Mouse (Mus musculus): ENCODE data around the gene Mmp12. TPM values are rescaled to one million over a fixed set of nuclear protein-coding genes. Genes with fewer than 3 reads are reported as not detected.
"Not testable (repeated sequence)": the region's sequence is repeated elsewhere in the genome, so short reads cannot be mapped to it uniquely, and the experiment has no call there.

Mmp12 gene
- polyA plus RNA-seq (2015; fragmentation: Nextera tagmentation; extraction: Ambion mirVana) = 0.34 TPM in 1 of 2 replicates, not detected in the other

DNA sequence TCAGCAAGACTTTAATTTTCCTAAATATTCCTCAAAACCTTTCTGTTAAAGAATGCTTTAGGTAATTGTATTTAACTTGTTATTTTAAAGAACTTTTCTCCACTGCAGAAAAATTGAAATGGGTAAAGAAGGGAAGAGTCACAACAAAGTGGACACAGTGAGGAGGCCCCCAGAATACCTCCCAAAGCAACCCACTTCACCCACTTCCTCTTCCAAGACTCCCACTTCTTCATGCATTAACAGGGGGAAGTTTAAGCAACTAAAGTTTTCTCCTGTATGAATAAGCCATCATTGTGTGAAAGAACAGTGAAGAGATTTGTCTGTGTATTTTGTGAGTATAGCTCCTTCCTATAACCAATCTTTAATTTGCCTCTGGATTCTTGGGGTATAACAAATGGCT, at the start of gene Mmp12:
TSS of gene Mmp12 (plus strand) at position 275 of the 400 bp plus-strand sequence.
- H3K4me1 ChIP-seq (ENCODE audit: control insufficient read depth, insufficient read depth, low read length) = no peaks in the 10 kb centered on the region
- H3K36me3 ChIP-seq (ENCODE audit: control insufficient read depth, insufficient read depth, low read length) = no peaks in the 10 kb centered on the region
- no peaks in the 10 kb centered on the region for H3K9me3 ChIP-seq (replicated peaks; ENCODE audit: control insufficient read depth, low read length)
- H3K27me3 ChIP-seq (ENCODE audit: control insufficient read depth, insufficient read depth, low read length) = no peaks in the 10 kb centered on the region
- H3K4me3 ChIP-seq (replicated peaks; ENCODE audit: low read length) = no peak within 1 kb of the TSS
- no peak within 1 kb of the TSS for H3K27ac ChIP-seq (ENCODE audit: low read length)
- no peak for ATAC-seq (ENCODE audit: insufficient read depth, low FRiP score)
- H3K4me2 ChIP-seq (ENCODE audit: low read depth, low read length) = no peak within 1 kb of the TSS
- H3K9ac ChIP-seq (ENCODE audit: low read length) = no peak within 1 kb of the TSS

DNA sequence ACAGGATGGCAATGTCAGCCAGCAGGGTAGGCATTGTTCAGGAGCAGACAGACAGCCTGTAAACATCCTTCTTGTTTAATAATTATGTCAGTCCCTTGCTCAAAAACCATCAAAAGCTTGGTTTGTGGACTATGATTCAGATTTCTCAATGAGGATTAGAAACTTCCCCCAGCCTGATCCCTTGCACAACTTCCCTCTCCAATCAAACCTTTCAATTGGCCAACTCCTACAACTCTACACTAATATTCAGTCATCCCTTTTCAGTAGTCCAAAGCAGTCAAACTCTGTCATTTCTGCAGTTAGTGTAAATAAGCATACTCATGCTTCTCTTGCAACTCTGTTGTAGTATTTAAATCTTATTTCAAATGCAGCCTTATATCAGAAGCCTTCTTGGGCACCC, 12.3 kb upstream of the Mmp12 start:
- H3K9ac ChIP-seq (ENCODE audit: low read length) = no peak overlapping the region
- no peak overlapping the region for H3K4me3 ChIP-seq (replicated peaks; ENCODE audit: low read length)
- no peak overlapping the region for H3K4me2 ChIP-seq (ENCODE audit: low read depth, low read length)
- ATAC-seq (ENCODE audit: insufficient read depth, low FRiP score) = no peak
- H3K27me3 ChIP-seq (ENCODE audit: control insufficient read depth, insufficient read depth, low read length) = no peaks in the 10 kb centered on the region
- H3K36me3 ChIP-seq (ENCODE audit: control insufficient read depth, insufficient read depth, low read length) = no peaks in the 10 kb centered on the region
- H3K4me1 ChIP-seq (ENCODE audit: control insufficient read depth, insufficient read depth, low read length) = no peaks in the 10 kb centered on the region
- H3K27ac ChIP-seq (ENCODE audit: low read length) = no peak overlapping the region
- no peaks in the 10 kb centered on the region for H3K9me3 ChIP-seq (replicated peaks; ENCODE audit: control insufficient read depth, low read length)

GRCm38 (mm10) chr9:7335766-7336680, 8.2 kb upstream of the Mmp12 start:
- no peaks in the 10 kb centered on the region for H3K4me1 ChIP-seq (ENCODE audit: control insufficient read depth, insufficient read depth, low read length)
- 70% methylated on average over 5 of the region's 6 CpGs for WGBS

DNA sequence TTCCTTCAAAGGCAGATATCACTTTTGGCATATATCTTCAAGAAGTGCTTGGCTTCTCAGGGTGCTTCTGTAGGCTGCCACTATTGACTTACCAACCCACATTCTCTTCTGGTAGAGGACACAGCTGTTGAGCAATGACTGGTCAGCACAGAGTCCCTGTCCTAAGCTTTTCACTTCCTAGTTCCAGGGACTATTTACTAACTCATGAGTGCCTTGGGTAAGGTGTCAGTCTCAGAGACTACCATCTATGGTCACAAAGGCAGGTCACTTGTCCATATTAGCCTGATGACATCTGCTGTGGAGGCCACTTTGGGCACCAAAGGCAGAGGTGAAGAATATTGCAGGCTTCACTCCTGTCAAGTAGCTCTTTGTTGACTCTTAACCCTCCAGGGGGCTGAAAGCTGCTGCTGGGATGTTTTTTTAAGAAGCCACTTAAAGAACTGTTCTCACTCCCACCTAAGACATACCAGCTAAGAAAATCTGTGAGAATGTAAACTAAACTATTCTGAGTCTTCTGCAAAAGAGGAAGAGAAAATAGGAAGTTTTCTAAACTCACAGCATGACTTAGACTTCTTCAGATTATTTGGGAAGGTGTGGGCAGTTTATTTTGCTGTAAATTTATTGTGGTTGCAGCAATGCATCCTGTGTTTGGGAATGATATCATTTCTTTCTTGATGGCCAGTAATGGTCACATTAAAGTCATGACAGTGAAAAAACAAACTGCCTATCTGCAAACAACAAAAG, 7.3 kb upstream of the Mmp12 start:
- no peaks in the 10 kb centered on the region for H3K9me3 ChIP-seq (replicated peaks; ENCODE audit: control insufficient read depth, low read length)
- no peak overlapping the region for H3K4me2 ChIP-seq (ENCODE audit: low read depth, low read length)
- no peak for ATAC-seq (ENCODE audit: insufficient read depth, low FRiP score)

More at GRCm38 (mm10) chr9:7335766-7336680, 8.2 kb upstream of the Mmp12 start:
- H3K36me3 ChIP-seq (ENCODE audit: control insufficient read depth, insufficient read depth, low read length) = no peaks in the 10 kb centered on the region
- no peaks in the 10 kb centered on the region for H3K27me3 ChIP-seq (ENCODE audit: control insufficient read depth, insufficient read depth, low read length)
- no peak overlapping the region for H3K4me3 ChIP-seq (replicated peaks; ENCODE audit: low read length)
- no peaks in the 10 kb centered on the region for H3K9me3 ChIP-seq (replicated peaks; ENCODE audit: control insufficient read depth, low read length)
- no peak for ATAC-seq (ENCODE audit: insufficient read depth, low FRiP score)
- H3K9ac ChIP-seq (ENCODE audit: low read length) = no peak overlapping the region
- no peak overlapping the region for H3K4me2 ChIP-seq (ENCODE audit: low read depth, low read length)
- H3K27ac ChIP-seq (ENCODE audit: low read length) = no peak overlapping the region

GRCm38 (mm10) chr9:7345513-7345912, 1.3 kb downstream of the Mmp12 start:
- H3K9me3 ChIP-seq (replicated peaks; ENCODE audit: control insufficient read depth, low read length) = no peaks in the 10 kb centered on the region
- no peak overlapping the region for H3K4me3 ChIP-seq (replicated peaks; ENCODE audit: low read length)
- 89% methylated on average over 2 of the region's 2 CpGs for WGBS
- H3K4me2 ChIP-seq (ENCODE audit: low read depth, low read length) = no peak overlapping the region
- no peaks in the 10 kb centered on the region for H3K27me3 ChIP-seq (ENCODE audit: control insufficient read depth, insufficient read depth, low read length)
- no peaks in the 10 kb centered on the region for H3K36me3 ChIP-seq (ENCODE audit: control insufficient read depth, insufficient read depth, low read length)
- no peak overlapping the region for H3K9ac ChIP-seq (ENCODE audit: low read length)
- ATAC-seq (ENCODE audit: insufficient read depth, low FRiP score) = no peak
- no peak overlapping the region for H3K27ac ChIP-seq (ENCODE audit: low read length)
- no peaks in the 10 kb centered on the region for H3K4me1 ChIP-seq (ENCODE audit: control insufficient read depth, insufficient read depth, low read length)

More for the DNA sequence above, 7.3 kb upstream of the Mmp12 start:
- Histone ChIP-seq H3K9ac (ENCODE audit: low read length) (no peak overlapping the region), H3K27me3 (ENCODE audit: control insufficient read depth, insufficient read depth, low read length) (no peaks in the 10 kb centered on the region), H3K36me3 (ENCODE audit: control insufficient read depth, insufficient read depth, low read length) (no peaks in the 10 kb centered on the region), H3K4me1 (ENCODE audit: control insufficient read depth, insufficient read depth, low read length) (no peaks in the 10 kb centered on the region), H3K4me3 (replicated peaks; ENCODE audit: low read length) (no peak overlapping the region), H3K27ac (ENCODE audit: low read length) (no peak overlapping the region)

- no peak for ATAC-seq (ENCODE audit: insufficient read depth, low FRiP score)
Measured at GRCm38 (mm10) chr9:7354535-7354934, 10.4 kb downstream of the Mmp12 start.

DNA sequence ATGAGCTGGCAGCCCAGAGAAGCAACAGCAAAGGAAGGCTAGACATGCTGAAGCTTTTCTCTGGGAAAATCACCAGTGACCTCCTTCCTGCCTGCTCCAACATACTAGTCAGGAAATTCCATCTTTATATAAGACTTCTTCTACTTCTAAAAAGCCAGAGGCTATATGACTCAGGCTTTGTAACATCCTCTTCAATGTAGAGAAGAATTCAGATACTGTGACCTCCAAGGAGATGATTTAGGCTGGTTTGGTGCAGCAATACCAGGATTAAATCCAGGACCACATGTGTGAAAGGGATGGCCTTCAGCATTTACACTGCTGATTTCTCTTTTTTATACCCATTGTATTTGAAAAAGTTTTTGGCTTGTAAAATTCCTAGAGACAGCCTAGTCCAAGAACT, 43.8 kb downstream of the Mmp12 start, which contains the start of gene Mmp1b:
TSS of gene Mmp1b (minus strand) at position 101 of the 400 bp plus-strand sequence.
- no peak within 1 kb of the TSS for H3K9ac ChIP-seq (ENCODE audit: low read length)
- no peaks in the 10 kb centered on the region; the same call in 1 of the 2 replicates for H3K9me3 ChIP-seq (replicated peaks; ENCODE audit: control insufficient read depth, low read length)
- H3K4me2 ChIP-seq (ENCODE audit: low read depth, low read length) = no peak within 1 kb of the TSS
- ATAC-seq (ENCODE audit: insufficient read depth, low FRiP score) = no peak
- H3K4me3 ChIP-seq (replicated peaks; ENCODE audit: low read length) = no peak within 1 kb of the TSS
- no peak within 1 kb of the TSS for H3K27ac ChIP-seq (ENCODE audit: low read length)
- H3K4me1 ChIP-seq (ENCODE audit: control insufficient read depth, insufficient read depth, low read length) = no peaks in the 10 kb centered on the region
- H3K27me3 ChIP-seq (ENCODE audit: control insufficient read depth, insufficient read depth, low read length) = no peaks in the 10 kb centered on the region
- no peaks in the 10 kb centered on the region for H3K36me3 ChIP-seq (ENCODE audit: control insufficient read depth, insufficient read depth, low read length)

More at GRCm38 (mm10) chr9:7354535-7354934, 10.4 kb downstream of the Mmp12 start:
- no peak overlapping the region for H3K4me2 ChIP-seq (ENCODE audit: low read depth, low read length)
- no peak overlapping the region for H3K4me3 ChIP-seq (replicated peaks; ENCODE audit: low read length)
- no peak overlapping the region for H3K9ac ChIP-seq (ENCODE audit: low read length)
- WGBS = 66% methylated on average over 3 of the region's 3 CpGs
- no peaks in the 10 kb centered on the region for H3K36me3 ChIP-seq (ENCODE audit: control insufficient read depth, insufficient read depth, low read length)
- H3K4me1 ChIP-seq (ENCODE audit: control insufficient read depth, insufficient read depth, low read length) = no peaks in the 10 kb centered on the region
- no peaks in the 10 kb centered on the region for H3K27me3 ChIP-seq (ENCODE audit: control insufficient read depth, insufficient read depth, low read length)
- no peak overlapping the region for H3K27ac ChIP-seq (ENCODE audit: low read length)
- H3K9me3 ChIP-seq (replicated peaks; ENCODE audit: control insufficient read depth, low read length) = no peaks in the 10 kb centered on the region

DNA sequence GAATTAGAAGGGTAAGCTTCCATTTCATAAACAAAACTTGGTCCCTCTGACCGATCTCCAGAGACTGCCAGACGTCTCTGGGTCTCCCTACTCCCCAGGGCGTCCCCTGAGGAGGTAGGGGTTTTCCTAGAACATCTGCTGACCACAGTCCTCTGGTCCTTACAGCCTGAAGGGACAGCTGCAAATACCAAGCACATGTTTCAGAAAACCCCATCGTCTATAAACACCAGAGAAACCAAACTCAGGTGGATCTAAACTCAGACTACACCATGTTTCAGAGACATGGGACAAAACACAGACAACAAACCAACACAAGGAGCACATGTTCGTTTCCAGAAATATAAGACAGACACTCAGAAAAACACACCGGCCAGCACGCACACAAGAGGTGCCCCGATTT, 52.4 kb downstream of the Mmp12 start:
- H3K4me2 ChIP-seq (ENCODE audit: low read depth, low read length); H3K9me3 ChIP-seq (replicated peaks; ENCODE audit: control insufficient read depth, low read length); H3K27me3 ChIP-seq (ENCODE audit: control insufficient read depth, insufficient read depth, low read length); H3K4me1 ChIP-seq (ENCODE audit: control insufficient read depth, insufficient read depth, low read length); ATAC-seq (ENCODE audit: insufficient read depth, low FRiP score); H3K4me3 ChIP-seq (replicated peaks; ENCODE audit: low read length); H3K27ac ChIP-seq (ENCODE audit: low read length); H3K36me3 ChIP-seq (ENCODE audit: control insufficient read depth, insufficient read depth, low read length); H3K9ac ChIP-seq (ENCODE audit: low read length): not testable (repeated sequence)
- 76% methylated on average over 8 of the region's 8 CpGs for WGBS
